Mouse (Mus musculus): ENCODE data around the gene Pde4d. TPM values are rescaled to one million over a fixed set of nuclear protein-coding genes. Genes with fewer than 3 reads are reported as not detected.

Pde4d gene
- polyA plus RNA-seq, 1 experiment from 2014 or later, result 14.9 TPM

DNA sequence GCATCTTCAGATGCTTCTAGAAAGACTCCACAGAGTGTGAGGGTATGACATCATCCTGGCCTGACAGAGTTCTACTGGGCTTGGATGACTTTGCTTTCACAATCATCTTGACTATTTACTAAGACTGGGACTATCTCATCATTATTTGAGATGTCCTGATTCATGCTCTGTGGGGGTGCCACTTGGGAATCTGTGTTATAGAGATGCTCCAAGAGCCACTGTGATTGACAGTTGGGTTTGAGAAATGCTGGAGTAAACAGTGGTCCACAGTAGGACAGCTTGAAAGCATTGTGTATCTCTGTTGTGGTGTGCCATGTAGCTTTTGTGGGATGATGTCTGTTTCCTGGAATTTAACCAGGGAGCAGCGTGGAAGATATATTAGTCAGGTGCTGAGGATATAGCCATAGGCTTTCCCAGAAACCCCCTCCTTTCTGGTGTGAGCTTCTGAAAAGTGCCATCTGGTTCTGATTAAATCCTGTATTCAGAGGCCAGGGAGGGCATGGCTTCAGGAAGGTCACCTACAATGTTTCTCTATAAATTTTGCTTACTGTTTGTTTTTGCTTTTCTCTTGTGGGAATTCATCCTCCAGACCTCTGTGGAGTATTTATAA lies 89.1 kb downstream of the Pde4d start:
- Histone ChIP-seq H3K27me3 (ENCODE audit: control insufficient read depth, insufficient read depth, low read depth, low read length) (no peaks in the 10 kb centered on the region), H3K9me3 (ENCODE audit: control insufficient read depth, low read length) (no peaks in the 10 kb centered on the region), H3K4me3 (ENCODE audit: low read length) (no peak overlapping the region), H3K4me2 (ENCODE audit: low read depth, low read length) (no peak overlapping the region), H3K36me3 (ENCODE audit: control insufficient read depth, insufficient read depth, low read length) (no peaks in the 10 kb centered on the region), H3K27ac (ENCODE audit: low read length) (no peak overlapping the region), H3K9ac (ENCODE audit: low read length) (no peak overlapping the region), H3K4me1 (replicated peaks; ENCODE audit: control insufficient read depth, insufficient read depth, low read length) (no peaks in the 10 kb centered on the region)
- WGBS, result 65% methylated on average over 1 of the region's 1 CpGs
- ATAC-seq (ENCODE audit: low read depth), result no peak

GRCm38 (mm10) chr13:108541488-108541887 lies 91.7 kb downstream of the Pde4d start:
- Histone ChIP-seq H3K4me3 (ENCODE audit: low read length) (no peak overlapping the region), H3K9me3 (ENCODE audit: control insufficient read depth, low read length) (no peaks in the 10 kb centered on the region), H3K27me3 (ENCODE audit: control insufficient read depth, insufficient read depth, low read depth, low read length) (no peaks in the 10 kb centered on the region), H3K4me2 (ENCODE audit: low read depth, low read length) (no peak overlapping the region), H3K4me1 (replicated peaks; ENCODE audit: control insufficient read depth, insufficient read depth, low read length) (no peaks in the 10 kb centered on the region), H3K27ac (ENCODE audit: low read length) (no peak overlapping the region), H3K9ac (ENCODE audit: low read length) (no peak overlapping the region), H3K36me3 (ENCODE audit: control insufficient read depth, insufficient read depth, low read length) (no peaks in the 10 kb centered on the region)
- WGBS, result 92% methylated on average over 3 of the region's 3 CpGs
- no peak for ATAC-seq (ENCODE audit: low read depth)

DNA sequence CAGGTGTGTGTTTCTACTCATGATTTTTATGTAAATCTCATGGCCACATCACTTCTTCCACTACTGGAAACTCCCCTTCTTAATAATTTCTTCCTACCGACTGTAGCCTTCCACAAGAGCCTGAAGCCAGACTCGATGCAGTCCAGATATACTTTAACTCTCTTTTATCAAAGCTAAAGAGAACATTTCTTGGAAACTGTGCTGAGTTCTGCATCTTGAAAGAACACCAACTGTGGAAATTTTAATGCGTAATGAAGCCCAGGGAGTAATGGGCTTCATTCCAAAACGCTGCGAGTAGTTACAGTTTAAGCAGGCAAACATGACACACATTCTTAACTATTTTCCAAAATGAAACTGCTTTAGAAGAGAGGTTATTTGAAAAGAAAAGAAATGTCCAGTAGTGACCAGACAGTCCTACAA lies 92.6 kb downstream of the Pde4d start:
- Histone ChIP-seq H3K4me1 (replicated peaks; ENCODE audit: control insufficient read depth, insufficient read depth, low read length) (no peaks in the 10 kb centered on the region), H3K9me3 (ENCODE audit: control insufficient read depth, low read length) (no peaks in the 10 kb centered on the region), H3K27ac (ENCODE audit: low read length) (no peak overlapping the region), H3K27me3 (ENCODE audit: control insufficient read depth, insufficient read depth, low read depth, low read length) (no peaks in the 10 kb centered on the region), H3K4me2 (ENCODE audit: low read depth, low read length) (no peak overlapping the region), H3K36me3 (ENCODE audit: control insufficient read depth, insufficient read depth, low read length) (no peaks in the 10 kb centered on the region), H3K4me3 (ENCODE audit: low read length) (no peak overlapping the region), H3K9ac (ENCODE audit: low read length) (no peak overlapping the region)
- ATAC-seq (ENCODE audit: low read depth), result no peak; the same call in 1 of the 2 replicates
- 63% methylated on average over 5 of the region's 5 CpGs for WGBS

DNA sequence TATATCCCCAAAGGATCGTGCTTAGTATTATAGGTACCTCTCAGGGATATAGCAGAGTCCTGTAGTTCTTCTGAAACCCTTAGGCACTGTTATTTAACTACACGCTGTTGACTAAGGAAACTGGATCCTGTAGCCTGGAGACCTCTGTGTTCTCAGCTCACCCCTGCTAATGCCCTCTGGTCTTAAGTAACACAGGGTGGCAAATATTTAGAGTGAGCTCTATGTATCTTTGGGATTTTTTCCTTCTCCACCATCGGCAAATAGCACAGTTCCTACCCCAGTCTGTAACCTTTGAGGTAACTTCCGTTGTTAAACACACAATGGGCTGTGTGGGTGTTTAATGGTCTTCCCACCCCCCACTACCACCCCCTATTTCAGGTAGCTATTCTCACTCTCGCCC lies 102.5 kb downstream of the Pde4d start:
- Histone ChIP-seq H3K4me3 (ENCODE audit: low read length) (no peak overlapping the region), H3K9ac (ENCODE audit: low read length) (no peak overlapping the region), H3K27ac (ENCODE audit: low read length) (no peak overlapping the region), H3K36me3 (ENCODE audit: control insufficient read depth, insufficient read depth, low read length) (no peaks in the 10 kb centered on the region), H3K27me3 (ENCODE audit: control insufficient read depth, insufficient read depth, low read depth, low read length) (no peaks in the 10 kb centered on the region), H3K4me2 (ENCODE audit: low read depth, low read length) (no peak overlapping the region), H3K9me3 (ENCODE audit: control insufficient read depth, low read length) (no peaks in the 10 kb centered on the region), H3K4me1 (replicated peaks; ENCODE audit: control insufficient read depth, insufficient read depth, low read length) (no peaks in the 10 kb centered on the region)
- 51% methylated on average over 5 of the region's 5 CpGs for WGBS
- no peak for ATAC-seq (ENCODE audit: low read depth)

DNA sequence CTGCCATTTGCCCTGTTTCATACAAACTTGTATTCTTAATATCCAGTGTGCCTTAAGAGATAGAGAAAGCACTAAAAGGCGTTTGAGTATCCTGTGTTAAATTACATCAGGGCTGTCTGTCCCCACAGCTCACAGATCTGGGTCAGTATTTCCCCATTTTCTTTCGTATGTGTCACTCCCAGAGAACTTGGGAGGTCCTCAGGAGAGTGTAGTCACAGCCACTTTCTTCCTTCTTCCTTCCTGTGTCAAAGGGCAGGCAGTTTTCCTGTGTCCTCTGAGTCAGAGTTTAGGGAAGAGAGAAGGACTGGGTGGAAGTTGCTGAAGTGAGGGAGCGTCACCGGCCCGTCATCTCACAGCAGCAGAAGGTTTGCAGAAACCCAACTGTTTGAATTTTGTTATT lies 103.2 kb downstream of the Pde4d start:
- H3K9me3 ChIP-seq (ENCODE audit: control insufficient read depth, low read length), result no peaks in the 10 kb centered on the region
- H3K9ac ChIP-seq (ENCODE audit: low read length), result no peak overlapping the region
- H3K4me2 ChIP-seq (ENCODE audit: low read depth, low read length), result no peak overlapping the region
- ATAC-seq (ENCODE audit: low read depth), result no peak
- WGBS, result 46% methylated on average over 5 of the region's 5 CpGs
- no peak overlapping the region for H3K27ac ChIP-seq (ENCODE audit: low read length)
- no peaks in the 10 kb centered on the region for H3K4me1 ChIP-seq (replicated peaks; ENCODE audit: control insufficient read depth, insufficient read depth, low read length)
- no peaks in the 10 kb centered on the region for H3K27me3 ChIP-seq (ENCODE audit: control insufficient read depth, insufficient read depth, low read depth, low read length)
- no peak overlapping the region for H3K4me3 ChIP-seq (ENCODE audit: low read length)
- H3K36me3 ChIP-seq (ENCODE audit: control insufficient read depth, insufficient read depth, low read length), result no peaks in the 10 kb centered on the region

DNA sequence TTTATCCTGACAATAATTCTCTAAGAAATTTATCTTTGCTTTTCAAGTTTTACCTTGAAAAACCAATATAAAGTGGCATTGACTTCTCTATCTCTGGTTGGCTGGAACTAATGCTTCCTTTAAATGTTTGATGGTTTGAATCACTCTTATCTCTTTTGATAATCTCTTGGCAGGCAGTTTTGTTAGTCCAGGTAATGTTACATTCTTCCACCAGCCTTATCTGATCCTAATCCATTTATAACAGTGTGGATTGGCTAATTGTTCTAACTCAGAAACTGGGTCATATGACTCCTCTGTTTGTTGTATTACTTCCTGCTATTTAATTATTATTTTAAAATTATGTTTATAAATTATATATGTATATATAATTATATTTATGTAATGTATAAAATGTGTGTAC lies 105.2 kb downstream of the Pde4d start:
- no peaks in the 10 kb centered on the region for H3K4me1 ChIP-seq (replicated peaks; ENCODE audit: control insufficient read depth, insufficient read depth, low read length)
- no peaks in the 10 kb centered on the region for H3K36me3 ChIP-seq (ENCODE audit: control insufficient read depth, insufficient read depth, low read length)
- H3K27ac ChIP-seq (ENCODE audit: low read length), result no peak overlapping the region
- H3K4me2 ChIP-seq (ENCODE audit: low read depth, low read length), result no peak overlapping the region
- no peaks in the 10 kb centered on the region for H3K27me3 ChIP-seq (ENCODE audit: control insufficient read depth, insufficient read depth, low read depth, low read length)
- no peak overlapping the region for H3K4me3 ChIP-seq (ENCODE audit: low read length)
- no peak overlapping the region for H3K9ac ChIP-seq (ENCODE audit: low read length)
- no peak for ATAC-seq (ENCODE audit: low read depth)
- H3K9me3 ChIP-seq (ENCODE audit: control insufficient read depth, low read length), result no peaks in the 10 kb centered on the region

DNA sequence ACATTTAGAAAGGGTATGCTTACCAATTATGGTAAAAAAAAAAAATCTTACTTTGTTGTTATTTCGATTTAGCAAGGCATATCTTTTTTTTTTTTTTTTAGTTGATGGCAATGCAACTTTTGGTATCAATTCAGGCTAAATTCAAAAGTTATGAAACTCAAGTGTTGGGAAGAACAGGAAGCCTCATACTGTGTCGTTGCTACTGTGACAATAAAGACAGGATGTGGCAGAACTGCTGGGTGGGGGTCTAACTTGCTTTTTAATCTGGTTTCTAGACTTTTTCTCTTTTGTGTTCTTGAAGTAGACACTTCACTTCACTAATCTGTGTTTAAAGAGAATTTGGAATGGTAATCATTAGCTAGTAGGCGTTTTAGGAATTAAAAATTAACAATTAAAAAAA lies 147.2 kb downstream of the Pde4d start:
- Histone ChIP-seq H3K9me3 (ENCODE audit: control insufficient read depth, low read length) (no peaks in the 10 kb centered on the region), H3K27me3 (ENCODE audit: control insufficient read depth, insufficient read depth, low read depth, low read length) (no peaks in the 10 kb centered on the region), H3K27ac (ENCODE audit: low read length) (no peak overlapping the region), H3K4me1 (replicated peaks; ENCODE audit: control insufficient read depth, insufficient read depth, low read length) (0 out of 2 replicates have a peak, but pooled peaks cover 2% of the 10 kb centered on the region), H3K36me3 (ENCODE audit: control insufficient read depth, insufficient read depth, low read length) (no peaks in the 10 kb centered on the region), H3K4me3 (ENCODE audit: low read length) (no peak overlapping the region), H3K9ac (ENCODE audit: low read length) (no peak overlapping the region), H3K4me2 (ENCODE audit: low read depth, low read length) (no peak overlapping the region)
- WGBS, result 53% methylated on average over 3 of the region's 3 CpGs
- ATAC-seq (ENCODE audit: low read depth), result no peak

GRCm38 (mm10) chr13:108598673-108599072 lies 148.9 kb downstream of the Pde4d start:
- 67% methylated on average over 3 of the region's 3 CpGs for WGBS
- 0 out of 2 replicates have a peak, but pooled peaks cover 2% of the 10 kb centered on the region for H3K4me1 ChIP-seq (replicated peaks; ENCODE audit: control insufficient read depth, insufficient read depth, low read length)
- no peak overlapping the region for H3K9ac ChIP-seq (ENCODE audit: low read length)
- H3K4me2 ChIP-seq (ENCODE audit: low read depth, low read length), result no peak overlapping the region
- no peak overlapping the region for H3K4me3 ChIP-seq (ENCODE audit: low read length)
- no peaks in the 10 kb centered on the region for H3K36me3 ChIP-seq (ENCODE audit: control insufficient read depth, insufficient read depth, low read length)
- no peaks in the 10 kb centered on the region for H3K9me3 ChIP-seq (ENCODE audit: control insufficient read depth, low read length)
- no peak overlapping the region for H3K27ac ChIP-seq (ENCODE audit: low read length)
- ATAC-seq (ENCODE audit: low read depth), result no peak
- H3K27me3 ChIP-seq (ENCODE audit: control insufficient read depth, insufficient read depth, low read depth, low read length), result no peaks in the 10 kb centered on the region

DNA sequence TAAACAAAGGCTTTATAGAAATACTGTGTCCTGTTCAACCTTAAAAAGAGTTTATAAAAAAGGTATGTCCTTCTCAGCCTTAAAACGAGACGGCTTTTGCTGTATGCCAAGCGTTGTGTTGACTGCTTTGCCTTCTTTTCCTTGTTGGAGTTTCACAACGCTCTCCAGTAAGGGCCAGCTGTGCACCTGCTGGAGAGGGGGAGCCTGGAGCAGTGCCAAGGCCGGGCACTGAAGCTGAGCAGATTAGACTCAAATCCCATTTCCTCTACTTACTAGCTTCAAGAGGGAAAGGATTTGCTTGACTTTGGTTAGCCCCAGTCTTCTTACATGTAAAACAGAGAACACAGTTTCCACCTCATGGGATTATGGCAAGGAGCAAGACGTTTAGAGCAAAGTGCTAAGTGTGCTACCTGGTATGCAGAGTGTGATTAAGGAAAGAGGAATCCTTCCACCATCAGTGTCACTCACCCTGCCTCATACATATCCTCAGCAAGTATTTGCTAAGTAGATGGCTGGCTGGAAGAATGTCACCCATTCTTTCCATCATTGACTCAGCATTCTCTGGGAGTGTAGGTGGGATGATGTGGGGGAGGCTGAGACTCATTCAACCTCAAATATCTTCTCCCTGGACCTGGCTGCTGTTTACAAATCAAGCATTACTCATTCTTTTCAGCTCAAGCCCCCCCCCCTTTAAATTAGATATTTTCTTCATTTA lies 149.6 kb downstream of the Pde4d start:
- H3K4me2 ChIP-seq (ENCODE audit: low read depth, low read length), result no peak overlapping the region
- 0 out of 2 replicates have a peak overlapping the region, but pooled peaks have one; percentile 17 for H3K27ac ChIP-seq (ENCODE audit: low read length)
- no peak overlapping the region for H3K9ac ChIP-seq (ENCODE audit: low read length)
- H3K4me1 ChIP-seq (replicated peaks; ENCODE audit: control insufficient read depth, insufficient read depth, low read length), result 0 out of 2 replicates have a peak, but pooled peaks cover 2% of the 10 kb centered on the region
- no peaks in the 10 kb centered on the region for H3K36me3 ChIP-seq (ENCODE audit: control insufficient read depth, insufficient read depth, low read length)
- ATAC-seq (ENCODE audit: low read depth), result peak; percentile 68
- no peak overlapping the region for H3K4me3 ChIP-seq (ENCODE audit: low read length)
- WGBS, result 45% methylated on average over 6 of the region's 6 CpGs
- H3K27me3 ChIP-seq (ENCODE audit: control insufficient read depth, insufficient read depth, low read depth, low read length), result no peaks in the 10 kb centered on the region
- no peaks in the 10 kb centered on the region for H3K9me3 ChIP-seq (ENCODE audit: control insufficient read depth, low read length)
